Mouse (Mus musculus) heart, postnatal 36 days (tissue): Measurements from ENCODE around the gene Ptgir. TPM values are rescaled to one million over a fixed set of nuclear protein-coding genes. Genes with fewer than 3 reads are reported as not detected.

ENCODE experiments used
- DNase-seq, 2 experiments: peaks; one replicate each; pipeline ENCODE4 v3.0.0; 2021 to 2022
- intact Hi-C: fragments of 180-260 bp; cut with DNase I; formaldehyde crosslinking; loops from one replicate; pipeline ENCODE4 v1.15.1; 2025
- total RNA-seq, 2 experiments: library from RNA; stranded (reverse); gene quantifications; 2 replicates each; pipeline ENCODE4 v1.2.3; 2021

Ptgir gene
- total RNA-seq, 2 experiments from 2014 or later: 2.9 TPM

DNA sequence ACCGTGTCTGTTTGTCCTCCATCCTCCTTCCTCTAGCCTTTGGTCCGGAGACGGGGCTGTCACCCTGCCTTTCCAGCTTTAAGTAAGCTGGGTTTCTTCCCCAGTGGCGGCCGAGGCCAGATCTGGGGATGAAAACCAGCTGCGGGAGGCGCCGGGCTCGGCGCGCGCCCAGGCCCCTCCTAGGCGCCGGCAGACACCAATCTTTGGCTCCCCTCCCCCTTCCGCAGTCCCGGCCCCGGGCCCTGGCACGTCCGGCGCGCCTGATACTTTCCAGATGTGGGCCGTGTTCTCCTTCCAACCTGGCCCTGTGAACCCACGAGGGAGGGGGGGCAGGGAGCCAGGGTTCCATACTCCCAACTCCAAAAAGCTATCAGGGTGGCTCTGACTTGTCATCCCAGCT lies 15.3 kb upstream of the Ptgir start:
- intact Hi-C loops: loop anchor here (2.0 kb wide), 2 partner anchors 78 to 144 kb away; no protein-coding TSS in a partner anchor

DNA sequence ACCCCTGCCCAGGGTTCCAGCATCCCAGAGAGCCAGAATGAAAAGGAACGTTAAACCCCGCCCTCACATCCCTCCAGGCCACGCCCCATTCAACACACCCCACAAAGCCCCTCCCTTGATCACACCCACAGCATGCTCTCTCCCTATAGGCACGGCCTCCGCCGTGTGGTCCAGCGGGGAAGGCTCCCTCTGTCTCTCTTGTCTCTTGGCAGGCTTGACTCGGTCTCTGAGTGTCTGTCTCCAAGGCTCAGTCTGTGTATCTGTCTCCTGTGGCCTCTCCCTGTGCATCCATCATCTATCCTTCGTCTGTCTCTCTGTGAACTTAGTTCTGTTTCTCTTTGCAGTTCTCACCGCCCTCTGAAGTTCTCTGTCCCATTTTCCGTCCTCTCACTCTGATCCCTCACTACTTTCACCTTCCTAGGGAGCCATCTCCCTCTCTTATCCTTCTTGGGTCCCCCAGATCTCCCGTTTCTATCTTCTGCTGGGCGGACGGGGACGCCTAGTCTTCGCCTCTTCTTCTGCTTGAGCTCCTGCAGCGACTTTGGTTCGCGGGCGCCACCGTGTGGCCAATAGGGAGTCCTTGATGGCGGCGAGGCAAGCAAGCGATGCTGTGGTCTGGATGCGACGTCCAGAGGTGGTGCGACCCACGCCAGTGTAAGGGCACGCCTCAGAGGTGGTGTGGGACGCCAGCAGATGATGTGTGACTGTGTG lies 14.5 kb upstream of the Ptgir start, which contains the start of gene Gng8:
Gene Gng8 (plus strand): TSS at position 146 of the 711 bp plus-strand sequence.
- DNase-seq: peak; percentile 88 to 89
- intact Hi-C loops: loop anchor here (1.0 to 2.0 kb wide), 5 partner anchors 17 to 145 kb away; no protein-coding TSS in a partner anchor

More for the DNA sequence above, 15.3 kb upstream of the Ptgir start:
- peak; percentile 77 to 86 for DNase-seq

DNA sequence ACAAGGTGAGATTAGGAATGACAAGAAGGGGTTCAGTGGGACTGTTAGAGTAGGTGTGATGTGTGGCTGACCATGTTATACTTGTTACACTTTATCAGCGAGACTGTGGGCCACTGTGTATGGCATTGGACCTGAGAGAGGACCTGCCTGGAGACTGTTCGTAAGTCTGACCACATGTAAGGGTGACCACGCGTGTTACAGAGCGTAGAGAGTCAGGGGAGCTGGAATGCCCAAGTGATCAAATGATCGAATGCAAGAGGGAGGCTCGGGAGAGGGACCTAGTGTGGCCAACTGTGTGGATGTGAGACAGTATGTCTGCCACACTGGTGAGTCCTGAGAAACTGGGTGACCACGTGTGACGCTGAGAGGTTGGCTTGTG lies 13.9 kb upstream of the Ptgir start:
- no peak for DNase-seq
- intact Hi-C loops: loop anchor here (1.0 kb wide), 3 partner anchors 18 to 66 kb away; no protein-coding TSS in a partner anchor

DNA sequence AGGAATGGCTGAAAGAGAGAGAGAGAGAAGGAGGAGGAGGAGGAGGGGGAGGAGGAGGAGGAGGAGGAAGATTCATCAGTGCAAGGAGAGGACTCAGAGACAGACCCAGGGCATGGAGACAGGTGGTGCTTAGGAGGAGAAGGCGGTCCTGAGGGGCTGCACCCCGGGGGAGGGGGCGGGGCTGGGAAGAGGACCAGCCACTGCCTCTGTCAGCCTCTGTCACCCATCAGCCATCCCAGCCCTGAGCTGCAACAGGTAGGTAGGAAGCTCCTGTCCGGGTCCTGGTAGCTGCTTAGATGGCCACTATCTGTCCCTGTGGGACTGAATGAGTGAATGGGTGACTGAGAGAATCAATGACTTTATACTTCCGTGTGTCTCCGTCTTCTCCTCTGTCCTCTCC lies 12.7 kb upstream of the Ptgir start:
- intact Hi-C loops: no loop called here
- DNase-seq: no peak

DNA sequence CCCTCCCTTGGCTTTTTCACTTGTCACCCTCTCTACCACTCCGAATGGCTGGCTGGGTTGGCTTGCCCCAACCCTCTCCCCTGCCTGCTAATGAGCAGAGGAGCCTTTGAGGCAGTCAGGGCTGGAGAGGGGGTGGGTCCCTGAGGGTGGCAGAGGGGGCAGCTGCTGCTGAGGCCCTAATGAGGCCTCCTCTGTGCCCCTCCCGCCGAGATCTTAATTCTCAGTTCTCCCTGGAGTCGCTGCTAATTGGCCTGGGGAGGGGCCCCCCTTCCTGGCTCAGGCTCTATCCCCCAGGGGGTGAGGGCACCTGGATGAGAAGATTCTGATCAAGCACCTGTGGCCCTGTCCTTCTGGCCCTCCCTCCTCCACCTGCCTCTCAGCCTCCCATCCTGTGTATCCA lies 12.0 kb upstream of the Ptgir start:
- no peak for DNase-seq
- intact Hi-C loops: no loop called here

DNA sequence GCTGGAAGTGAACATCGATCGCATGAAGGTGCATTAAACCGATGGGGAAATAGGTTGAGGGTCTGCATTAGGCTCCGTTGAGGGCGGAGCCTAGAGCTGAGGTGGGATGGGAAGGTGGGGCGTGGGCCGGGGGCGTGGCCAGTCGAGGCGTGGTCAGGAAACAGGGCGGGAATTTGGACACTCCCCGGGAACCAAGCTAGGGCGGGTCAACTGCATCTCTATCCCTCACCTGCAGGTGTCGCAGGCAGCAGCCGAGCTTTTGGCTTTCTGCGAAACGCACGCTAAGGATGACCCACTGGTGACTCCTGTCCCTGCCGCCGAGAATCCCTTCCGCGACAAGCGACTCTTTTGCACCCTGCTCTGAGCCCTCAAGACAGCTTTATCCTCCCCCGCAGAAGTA lies 11.3 kb upstream of the Ptgir start:
- intact Hi-C loops: loop anchor here (1.0 kb wide), 1 partner anchor 18 kb away; no protein-coding TSS in a partner anchor
- peak; percentile 82 to 84 for DNase-seq

DNA sequence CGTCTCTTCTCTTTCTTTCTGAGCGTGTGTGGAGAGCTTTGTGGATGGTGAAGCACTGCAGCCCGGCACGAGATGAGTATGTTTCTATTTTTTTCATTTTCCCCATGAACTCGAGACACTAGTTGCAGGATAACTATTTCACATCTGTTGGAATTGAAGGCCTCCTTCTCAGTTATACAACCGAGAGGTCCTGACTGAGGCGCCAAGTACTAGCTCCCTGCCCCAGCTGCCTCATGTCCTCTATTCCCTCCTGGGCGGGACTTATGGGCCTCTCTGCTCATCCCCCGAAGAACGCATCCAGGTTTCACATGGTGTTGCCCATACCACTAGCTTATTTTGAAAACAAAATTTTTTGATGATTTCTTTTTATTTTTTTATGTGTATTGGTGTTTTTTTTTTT lies 10.8 kb upstream of the Ptgir start:
- DNase-seq: no peak
- intact Hi-C loops: loop anchor here (1.0 kb wide), 1 partner anchor 18 kb away; no protein-coding TSS in a partner anchor

DNA sequence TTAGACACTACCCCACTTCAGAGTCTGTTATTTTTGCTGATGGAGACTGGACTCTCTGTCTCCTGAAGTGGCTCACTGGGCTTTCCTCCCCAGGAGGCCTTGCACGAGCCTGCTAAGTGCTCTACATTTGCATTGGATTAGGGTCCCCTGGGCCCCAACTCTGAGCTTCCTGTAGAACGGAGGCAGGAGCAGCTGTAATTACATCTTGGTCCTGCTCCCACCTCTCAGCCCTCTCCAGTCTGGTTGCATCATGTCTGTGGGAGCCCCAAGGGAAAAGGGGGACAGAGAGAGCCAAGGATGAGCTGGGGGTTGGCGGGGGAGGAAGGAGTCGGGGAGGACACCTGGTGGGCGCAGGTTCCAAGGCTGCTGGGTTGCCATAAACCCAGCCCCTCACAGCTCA lies 5.8 kb upstream of the Ptgir start:
- DNase-seq: no peak
- intact Hi-C loops: no loop called here

- intact Hi-C loops: no loop called here
- DNase-seq: no peak
Observed at GRCm38 (mm10) chr7:16903439-16903955, 2.8 kb upstream of the Ptgir start.

DNA sequence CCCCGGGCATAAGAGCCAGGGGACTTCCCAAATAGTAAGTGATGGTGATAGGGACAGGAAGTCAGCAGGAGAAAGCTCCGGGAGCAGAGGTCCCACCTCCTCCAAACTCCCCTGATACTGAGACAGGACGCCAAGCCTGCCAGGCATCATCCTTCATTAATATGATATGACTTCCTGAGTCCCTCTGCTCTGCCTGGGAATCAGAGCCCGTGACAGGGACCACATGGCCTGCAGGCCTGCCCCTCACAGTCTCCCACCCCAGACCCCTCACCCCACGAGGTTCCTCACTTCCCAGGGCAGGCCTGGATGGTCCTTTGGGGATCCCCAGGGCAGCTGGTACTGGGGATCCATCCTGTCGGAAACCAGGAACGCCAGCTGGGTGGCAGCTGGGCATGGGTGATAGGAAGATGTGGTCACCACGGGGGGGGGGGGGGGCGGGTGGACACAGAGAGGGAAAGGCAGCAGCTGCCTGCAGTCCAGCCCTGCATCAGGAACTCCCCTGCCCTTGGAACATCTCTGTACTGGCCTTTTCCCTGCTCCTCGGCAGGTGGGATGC lies 2.1 kb upstream of the Ptgir start:
- intact Hi-C loops: no loop called here
- DNase-seq: no peak

DNA sequence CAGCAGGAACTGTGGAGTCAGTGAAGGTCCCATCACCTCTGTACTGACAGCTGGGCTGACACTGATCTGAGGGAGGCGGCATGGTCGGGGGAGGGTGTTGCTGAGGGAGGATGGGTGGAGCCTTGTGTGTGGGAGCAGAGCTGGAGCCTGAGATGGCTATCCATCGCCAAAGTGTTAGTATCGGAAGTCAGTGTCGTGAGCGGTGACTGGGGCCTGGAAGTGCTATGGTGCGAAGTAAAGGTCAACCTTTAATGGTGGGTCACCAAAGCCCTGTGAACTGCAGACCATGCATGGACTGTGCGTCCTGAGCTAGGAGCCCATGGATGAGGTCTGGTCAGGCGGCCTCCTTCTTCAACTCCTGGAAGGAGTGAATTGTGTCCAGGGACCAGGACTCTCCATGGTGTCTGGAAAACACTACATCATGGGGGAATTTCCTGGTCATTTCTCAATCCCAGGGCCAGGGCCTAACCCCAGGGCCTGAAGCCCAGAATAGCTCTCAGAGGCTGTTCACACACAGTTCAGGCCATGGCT lies 734 bp upstream of the Ptgir start:
- intact Hi-C loops: no loop called here

DNA sequence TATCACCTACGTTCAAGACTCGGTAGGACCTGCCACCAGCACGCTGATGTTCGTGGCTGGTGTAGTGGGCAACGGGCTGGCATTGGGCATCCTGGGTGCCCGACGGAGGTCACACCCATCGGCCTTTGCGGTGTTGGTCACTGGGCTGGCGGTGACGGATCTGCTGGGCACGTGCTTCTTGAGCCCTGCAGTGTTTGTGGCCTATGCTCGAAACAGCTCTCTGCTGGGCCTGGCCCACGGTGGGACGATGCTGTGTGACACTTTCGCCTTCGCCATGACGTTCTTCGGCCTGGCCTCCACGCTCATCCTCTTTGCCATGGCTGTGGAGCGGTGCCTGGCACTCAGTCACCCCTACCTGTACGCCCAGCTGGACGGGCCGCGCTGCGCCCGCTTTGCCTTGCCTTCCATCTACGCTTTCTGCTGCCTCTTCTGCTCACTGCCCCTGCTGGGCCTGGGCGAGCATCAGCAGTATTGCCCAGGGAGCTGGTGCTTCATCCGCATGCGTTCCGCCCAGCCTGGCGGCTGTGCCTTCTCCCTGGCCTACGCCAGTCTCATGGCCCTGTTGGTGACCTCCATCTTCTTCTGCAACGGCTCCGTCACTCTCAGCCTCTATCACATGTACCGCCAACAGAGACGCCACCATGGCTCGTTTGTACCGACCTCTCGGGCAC lies 734 bp downstream of the Ptgir start:
- no peak for DNase-seq
- intact Hi-C loops: no loop called here

More for the DNA sequence above, 734 bp upstream of the Ptgir start:
- peak in 1 of 2 experiments; percentile 68 for DNase-seq

- DNase-seq: no peak
- intact Hi-C loops: no loop called here
Observed at GRCm38 (mm10) chr7:16907842-16908241, 1.6 kb downstream of the Ptgir start.

- intact Hi-C loops: no loop called here
- no peak for DNase-seq
Observed at GRCm38 (mm10) chr7:16908367-16908766, 2.1 kb downstream of the Ptgir start.

DNA sequence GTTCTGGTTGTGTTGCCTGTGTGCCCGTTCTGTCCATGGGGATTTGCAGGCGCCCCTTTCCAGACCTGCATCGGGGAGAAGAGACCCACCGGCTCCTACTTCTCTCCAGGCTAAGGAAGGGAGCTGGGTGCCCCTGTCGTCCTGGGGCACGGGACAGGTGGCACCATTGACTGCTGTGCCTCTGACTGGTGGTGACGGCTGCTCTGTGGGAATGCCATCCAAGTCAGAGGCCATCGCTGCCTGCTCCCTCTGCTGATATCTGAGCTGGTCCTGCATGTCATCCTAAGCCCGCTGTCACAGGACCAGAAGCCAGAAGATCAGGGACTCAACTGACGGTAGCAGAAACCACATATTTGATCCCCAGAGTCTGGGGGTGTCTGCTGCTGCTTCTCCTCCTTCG lies 2.6 kb downstream of the Ptgir start:
- intact Hi-C loops: no loop called here
- DNase-seq: no peak

DNA sequence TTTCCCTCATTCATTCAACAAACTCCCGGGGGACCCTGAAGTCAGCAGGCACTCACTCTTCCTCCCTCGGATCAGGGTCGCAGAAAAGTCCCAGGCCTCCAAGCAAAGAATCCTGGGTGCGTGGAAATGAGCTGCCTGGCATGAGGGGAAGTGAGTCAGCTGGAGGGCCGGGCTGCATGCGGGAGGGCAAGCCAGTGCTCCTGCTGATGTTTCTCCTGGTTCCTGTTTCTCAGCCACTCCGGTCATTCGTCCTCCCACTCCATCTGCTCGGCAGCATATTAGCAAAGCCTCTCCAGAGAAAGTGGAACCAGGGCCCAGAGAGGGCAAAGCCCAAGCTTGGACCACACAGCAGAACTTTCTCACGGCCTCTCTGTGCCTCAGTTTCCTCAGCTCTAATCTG lies 3.6 kb downstream of the Ptgir start:
- intact Hi-C loops: loop anchor here (5.0 kb wide), 1 partner anchor 83 kb away; no protein-coding TSS in a partner anchor

DNA sequence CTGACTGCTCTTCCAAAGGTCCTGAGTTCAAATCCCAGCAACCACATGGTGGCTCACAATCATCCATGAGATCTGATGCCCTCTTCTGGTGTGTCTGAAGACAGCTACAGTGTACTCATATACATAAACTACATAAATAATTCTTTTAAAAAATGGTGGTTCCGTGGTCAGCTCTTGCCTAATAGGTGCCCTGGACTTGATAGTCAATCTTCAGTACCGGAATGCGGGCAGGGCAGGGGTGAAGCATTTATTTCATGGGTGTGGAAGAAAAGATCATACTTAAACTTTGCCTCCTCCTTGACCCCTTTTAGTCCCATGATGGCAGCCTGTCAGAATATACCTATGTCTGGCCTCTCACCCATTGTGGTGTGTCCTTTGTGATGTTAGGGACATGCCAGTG lies 5.6 kb downstream of the Ptgir start:
- no peak for DNase-seq
- intact Hi-C loops: loop anchor here (5.0 kb wide), 1 partner anchor 85 kb away; no protein-coding TSS in a partner anchor

More for the DNA sequence above, 3.6 kb downstream of the Ptgir start:
- DNase-seq: no peak

DNA sequence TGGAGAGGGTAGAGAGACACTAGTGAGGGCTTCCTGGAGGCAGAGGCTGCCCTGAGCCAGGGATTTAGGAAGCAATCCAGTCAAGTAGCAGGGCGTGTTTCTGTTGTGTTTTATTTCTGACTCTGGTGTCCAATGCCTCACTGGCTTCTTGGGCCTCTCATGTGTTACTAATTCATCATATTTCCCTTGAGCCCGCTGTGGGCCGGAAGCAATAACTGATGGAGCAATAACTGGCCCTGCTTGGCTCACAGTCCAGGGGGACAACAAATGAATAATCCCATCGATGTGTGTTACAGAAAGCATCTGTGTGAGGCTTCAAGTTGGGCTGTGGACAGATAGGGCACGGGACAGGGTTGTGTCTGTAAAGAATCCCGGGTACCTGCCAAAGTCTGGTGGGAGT lies 6.1 kb downstream of the Ptgir start:
- intact Hi-C loops: loop anchor here (5.0 kb wide), 1 partner anchor 85 kb away; no protein-coding TSS in a partner anchor
- DNase-seq: peak in 1 of 2 experiments; percentile 54

DNA sequence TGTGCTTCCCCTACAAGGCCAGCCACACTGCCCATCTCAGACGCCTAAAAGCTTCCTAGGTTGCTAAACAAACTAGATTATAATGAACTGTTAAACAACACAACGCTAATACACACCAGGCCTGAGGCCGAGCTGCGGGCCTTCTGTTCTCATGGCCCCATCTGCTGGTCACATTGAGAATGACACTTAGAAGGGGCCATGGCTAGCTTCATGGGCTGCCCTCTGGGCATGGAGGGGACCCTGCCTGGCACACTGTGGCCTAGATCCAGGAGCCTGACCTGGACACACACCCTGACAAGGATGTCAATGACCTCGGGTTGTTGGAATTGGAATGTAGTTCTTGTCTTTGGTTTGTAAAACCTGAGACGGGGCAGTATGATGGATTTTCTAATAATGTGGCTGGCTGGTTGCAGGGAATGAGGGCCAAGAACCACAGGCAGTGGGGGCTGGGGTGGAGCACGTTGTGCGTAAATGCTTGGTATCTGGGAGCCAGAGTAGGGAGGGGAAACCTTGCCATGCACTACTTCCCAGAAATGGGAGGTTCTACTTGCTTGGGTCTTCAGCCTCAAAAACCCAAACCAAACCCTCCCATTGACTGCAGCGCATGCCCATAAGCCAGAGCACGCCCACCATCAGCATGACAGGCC lies 7.6 kb downstream of the Ptgir start:
- peak; percentile 82 to 83 for DNase-seq
- intact Hi-C loops: loop anchor here (1.0 to 5.0 kb wide), 2 partner anchors 19 to 87 kb away; no protein-coding TSS in a partner anchor
